Mouse (Mus musculus) intestine, embryonic 15.5 days (tissue): ENCODE measurements around the gene Gpr132. TPM values are rescaled to one million over a fixed set of nuclear protein-coding genes. Genes with fewer than 3 reads are reported as not detected.

ENCODE experiments used
- ATAC-seq: fragments of 200-750 bp; cut with Nextera tagmentation; 2 replicates; pipeline ENCODE4 v1.8.0; 2017; ENCODE audit warnings: moderate TSS enrichment, moderate library complexity
- H3K27ac ChIP-seq: fragments of 300-500 bp; sonication (generic); 2 replicates; pipeline ENCODE4 v1.5.1; 2015; ENCODE audit warnings: mild to moderate bottlenecking, inconsistent platforms
- H3K27me3 ChIP-seq: fragments of 300-500 bp; sonication (generic); replicated peaks from 2 replicates; pipeline ENCODE4 v1.6.1; 2015; ENCODE audit warnings: inconsistent platforms
- H3K36me3 ChIP-seq: fragments of 300-500 bp; sonication (generic); 2 replicates; pipeline ENCODE4 v1.6.1; 2015; ENCODE audit warnings: inconsistent platforms
- H3K4me1 ChIP-seq: fragments of 300-500 bp; sonication (generic); replicated peaks from 2 replicates; pipeline ENCODE4 v1.6.1; 2015; ENCODE audit warnings: inconsistent platforms
- H3K4me2 ChIP-seq: fragments of 300-500 bp; sonication (generic); replicated peaks from 2 replicates; pipeline ENCODE4 v1.6.1; 2015; ENCODE audit warnings: mild to moderate bottlenecking, inconsistent platforms
- H3K4me3 ChIP-seq: fragments of 300-500 bp; sonication (generic); replicated peaks from 2 replicates; pipeline ENCODE4 v1.5.1; 2015; ENCODE audit warnings: inconsistent platforms
- H3K9ac ChIP-seq: fragments of 300-500 bp; sonication (generic); 2 replicates; pipeline ENCODE4 v1.6.1; 2015; ENCODE audit warnings: inconsistent platforms
- H3K9me3 ChIP-seq: fragments of 300-500 bp; sonication (generic); 2 replicates; pipeline ENCODE4 v1.6.1; 2016; ENCODE audit warnings: inconsistent platforms
- WGBS: fragments of 180-500 bp; shearing (Covaris S2); methylation state at CpG from one replicate; pipeline ENCODE4 v1.1.7; 2015; 5-methylcytosine and 5-hydroxymethylcytosine counted together
- polyA plus RNA-seq: library from polyadenylated mRNA; unstranded; fragments of >200 nt; fragmentation: Nextera tagmentation; extraction: Ambion mirVana; gene quantifications from 2 replicates; pipeline ENCODE4 v1.2.1, GENCODE M21; 2015

Gene Gpr132
- polyA plus RNA-seq, result 0.24 and 0.40 TPM in 2 replicates

DNA sequence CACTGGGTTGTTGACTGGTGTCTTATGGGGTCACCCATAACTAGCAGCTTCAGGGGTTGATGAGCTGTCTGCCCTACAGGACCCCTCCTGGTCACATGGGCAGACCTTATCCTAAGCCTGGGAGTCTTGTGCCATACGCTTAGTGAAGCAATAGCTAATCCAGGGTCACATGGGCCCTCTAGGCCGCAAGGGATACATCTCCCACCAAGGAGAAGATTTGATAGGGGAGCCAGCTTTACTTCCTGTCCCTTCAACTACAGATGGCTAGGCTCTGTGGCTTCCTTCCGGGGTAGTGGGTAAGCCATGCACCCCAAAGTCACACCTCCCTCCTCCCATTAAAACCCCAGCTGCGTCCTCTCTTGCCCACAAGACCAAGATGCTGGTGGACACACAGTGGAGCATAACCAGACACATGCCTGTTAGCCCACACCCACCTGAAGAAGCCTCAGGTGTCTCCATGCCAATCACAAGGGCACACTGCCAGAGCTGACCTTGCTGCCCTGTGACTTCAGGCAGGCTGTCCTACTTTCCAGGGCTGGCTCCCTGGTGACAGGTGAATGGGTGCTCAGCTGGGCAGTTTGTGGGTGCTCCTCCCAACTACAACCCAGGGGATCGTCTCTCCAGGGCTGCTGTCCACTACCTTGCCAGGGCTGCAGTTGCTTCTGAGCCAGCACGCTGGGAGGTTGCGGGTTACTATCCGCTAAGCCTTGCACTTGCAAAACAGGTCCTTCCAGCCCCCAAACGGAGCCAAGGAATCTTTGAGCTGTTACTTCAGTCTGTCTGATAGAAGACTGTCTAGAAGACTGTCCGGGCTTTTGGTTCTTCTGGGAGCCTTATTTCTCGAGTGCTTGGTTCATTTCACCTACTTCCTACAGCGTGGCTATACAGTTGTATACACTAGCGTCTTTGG lies at the start of gene Gpr132:
TSS of gene Gpr132 (minus strand) at position 51 of the 910 bp plus-strand sequence.
- 60% methylated on average over 13 of the region's 13 CpGs for WGBS
- no peak within 1 kb of the TSS for H3K4me3 ChIP-seq
- no peak for ATAC-seq
- H3K9me3 ChIP-seq, result no peaks in the 10 kb centered on the region
- H3K9ac ChIP-seq, result no peak within 1 kb of the TSS
- no peak within 1 kb of the TSS for H3K27ac ChIP-seq
- no peaks in the 10 kb centered on the region; the same call in 1 of the 2 replicates for H3K27me3 ChIP-seq
- H3K36me3 ChIP-seq, result no peaks in the 10 kb centered on the region
- peaks cover 16% of the 10 kb centered on the region for H3K4me1 ChIP-seq
- H3K4me2 ChIP-seq, result no peak within 1 kb of the TSS

DNA sequence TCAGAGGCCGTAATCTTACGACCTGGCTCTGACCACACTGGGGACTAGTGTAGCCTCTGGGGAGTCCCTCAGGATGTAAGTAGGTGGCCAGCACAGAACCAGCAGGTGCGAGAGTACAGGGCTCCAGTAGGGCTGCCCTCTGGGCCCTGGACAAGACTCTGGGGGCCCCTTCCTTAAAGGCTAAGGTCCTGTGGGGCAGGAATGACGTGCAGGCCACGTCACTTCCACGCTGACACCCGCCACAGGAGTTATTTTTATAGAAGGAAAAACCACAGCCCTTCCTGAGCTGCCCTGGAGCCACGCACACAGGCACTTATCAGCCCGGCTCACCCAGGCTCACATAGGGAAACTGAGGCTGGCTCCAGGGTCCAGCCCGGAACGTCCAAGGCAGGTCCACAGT lies 49.5 kb upstream of the Gpr132 start:
- no peak overlapping the region for H3K27ac ChIP-seq

DNA sequence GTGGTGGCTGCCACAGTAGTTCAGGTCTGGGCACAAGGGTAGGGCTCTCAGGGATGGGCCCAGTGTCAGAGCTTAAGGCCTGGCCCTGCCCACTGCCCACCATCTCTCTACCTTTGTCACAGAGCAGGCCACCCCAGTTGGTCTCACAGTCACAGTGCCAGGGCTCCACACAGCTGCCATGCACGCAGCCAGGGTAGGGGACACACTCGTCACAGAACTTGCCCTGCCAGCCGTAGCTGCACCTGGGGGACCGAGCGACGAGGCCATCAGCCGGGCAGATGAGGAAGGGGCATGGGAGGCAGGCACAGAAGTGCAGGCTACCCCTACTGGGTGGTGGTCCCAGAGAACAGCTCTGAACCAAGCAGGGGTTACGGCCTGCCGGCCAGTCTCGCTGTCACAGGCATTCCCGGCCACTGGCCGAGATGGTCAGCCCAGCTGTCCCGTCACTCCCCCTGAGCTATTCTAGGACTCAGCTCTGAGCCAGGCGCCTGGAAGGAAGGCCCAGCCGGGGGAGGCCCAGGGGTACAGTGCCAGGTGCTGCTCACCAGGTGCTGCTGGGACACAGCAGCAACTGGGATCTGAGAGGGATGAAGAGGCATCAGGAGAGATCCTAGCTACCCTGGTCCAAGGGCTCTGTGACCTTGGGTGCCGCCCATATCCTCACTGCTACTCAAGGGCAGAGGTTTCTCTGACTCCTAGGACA lies 48.8 kb upstream of the Gpr132 start:
- H3K4me3 ChIP-seq, result no peak overlapping the region
- no peak overlapping the region for H3K9ac ChIP-seq
- no peaks in the 10 kb centered on the region for H3K36me3 ChIP-seq
- no peaks in the 10 kb centered on the region for H3K27me3 ChIP-seq
- WGBS, result 83% methylated on average over 16 of the region's 16 CpGs
- ATAC-seq, result no peak
- H3K27ac ChIP-seq, result no peak overlapping the region
- H3K4me1 ChIP-seq, result 0 out of 2 replicates have a peak, but pooled peaks cover 5% of the 10 kb centered on the region
- no peak overlapping the region for H3K4me2 ChIP-seq
- H3K9me3 ChIP-seq, result no peaks in the 10 kb centered on the region

More for the DNA sequence above, 49.5 kb upstream of the Gpr132 start:
- Histone ChIP-seq H3K36me3 (no peaks in the 10 kb centered on the region), H3K4me3 (no peak overlapping the region), H3K4me2 (no peak overlapping the region), H3K9me3 (no peaks in the 10 kb centered on the region), H3K4me1 (0 out of 2 replicates have a peak, but pooled peaks cover 5% of the 10 kb centered on the region), H3K27me3 (no peaks in the 10 kb centered on the region), H3K9ac (no peak overlapping the region)
- 81% methylated on average over 11 of the region's 11 CpGs for WGBS
- no peak for ATAC-seq

DNA sequence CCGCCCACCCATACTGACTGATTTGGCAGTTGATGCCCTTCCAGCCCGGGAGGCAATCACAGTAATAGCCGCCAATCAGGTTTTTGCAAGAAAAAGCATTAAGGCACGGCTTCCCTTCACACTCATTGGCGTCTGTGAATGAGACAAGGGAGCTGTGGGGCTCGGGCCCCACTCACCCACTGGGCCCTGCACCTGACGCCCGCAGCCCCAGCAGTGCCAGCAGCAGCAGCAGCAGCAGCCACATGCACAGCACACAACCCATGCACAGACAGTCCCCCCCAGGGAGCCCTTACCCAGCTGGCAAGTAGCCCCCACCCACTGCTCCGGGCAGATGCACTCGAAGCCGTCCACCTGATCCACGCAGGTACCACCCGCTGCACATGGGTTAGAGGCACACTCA lies 47.6 kb upstream of the Gpr132 start:
- Histone ChIP-seq H3K4me1 (0 out of 2 replicates have a peak, but pooled peaks cover 5% of the 10 kb centered on the region), H3K9ac (no peak overlapping the region), H3K27me3 (no peaks in the 10 kb centered on the region), H3K9me3 (no peaks in the 10 kb centered on the region), H3K4me3 (no peak overlapping the region), H3K36me3 (no peaks in the 10 kb centered on the region), H3K27ac (no peak overlapping the region), H3K4me2 (no peak overlapping the region)
- no peak for ATAC-seq
- WGBS, result 83% methylated on average over 13 of the region's 13 CpGs

DNA sequence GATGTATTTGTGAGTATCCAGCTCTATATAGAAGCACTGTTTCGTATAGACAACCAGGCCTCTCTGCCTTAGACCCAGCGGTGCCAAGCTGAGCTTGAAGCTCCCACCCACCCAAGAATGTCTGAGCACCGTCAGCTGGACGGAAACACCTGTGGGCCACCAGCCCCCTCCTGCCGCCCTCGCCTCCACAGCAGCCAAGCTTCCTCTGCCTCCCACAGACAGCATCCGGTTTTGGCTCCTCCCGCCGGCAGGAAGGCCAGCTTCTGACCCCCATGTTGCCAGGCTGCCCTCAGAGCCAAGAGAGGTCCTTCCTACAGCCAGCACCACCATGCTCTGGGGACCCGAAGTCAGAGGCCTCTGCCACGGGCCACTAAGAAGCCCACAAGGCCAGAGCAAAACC lies 46.5 kb upstream of the Gpr132 start:
- WGBS, result 78% methylated on average over 11 of the region's 11 CpGs
- Histone ChIP-seq H3K9me3 (no peaks in the 10 kb centered on the region), H3K4me3 (no peak overlapping the region), H3K4me1 (0 out of 2 replicates have a peak, but pooled peaks cover 5% of the 10 kb centered on the region), H3K4me2 (no peak overlapping the region), H3K36me3 (no peaks in the 10 kb centered on the region), H3K27ac (no peak overlapping the region), H3K9ac (no peak overlapping the region), H3K27me3 (no peaks in the 10 kb centered on the region)
- ATAC-seq, result no peak

DNA sequence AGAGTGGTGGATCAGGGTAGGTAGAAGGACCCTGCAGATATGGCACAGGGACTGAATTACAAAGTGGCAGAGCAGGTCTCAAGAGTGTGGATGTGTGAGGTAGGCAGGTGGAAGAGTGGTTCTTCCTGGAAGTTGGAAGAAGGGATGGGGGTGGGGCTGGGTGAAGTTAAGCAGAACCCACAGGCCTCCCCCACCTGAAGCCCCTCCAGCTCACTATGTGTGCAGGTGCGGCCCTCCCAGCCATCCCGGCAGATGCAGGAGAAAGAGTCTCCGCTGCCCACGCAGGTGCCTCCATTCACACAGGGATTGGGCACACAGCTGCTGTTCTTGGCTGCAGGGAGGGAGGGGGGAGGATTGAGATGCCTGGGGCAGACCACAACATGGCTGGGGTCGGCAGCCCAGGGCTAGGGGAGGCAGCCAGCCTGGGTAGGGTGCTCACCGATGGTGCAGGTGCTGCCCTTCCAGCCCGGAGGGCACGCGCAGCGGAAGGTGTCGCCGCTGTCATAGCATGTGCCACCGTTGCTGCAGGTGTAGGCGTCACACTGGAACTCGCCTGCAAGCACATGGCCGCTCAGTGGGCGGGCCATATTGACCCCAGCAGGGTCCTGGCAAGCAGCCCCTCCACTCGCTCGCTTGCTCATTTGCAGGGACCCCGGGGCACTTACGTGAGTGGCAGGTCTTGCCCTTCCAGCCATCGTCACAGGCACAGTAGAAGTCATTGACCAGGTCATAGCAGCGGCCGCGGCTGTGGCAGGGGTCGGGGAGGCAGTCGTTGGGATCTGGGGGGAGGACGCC lies 45.1 kb upstream of the Gpr132 start:
- no peak overlapping the region for H3K27ac ChIP-seq
- no peaks in the 10 kb centered on the region for H3K27me3 ChIP-seq
- no peaks in the 10 kb centered on the region for H3K36me3 ChIP-seq
- 88% methylated on average over 28 of the region's 28 CpGs for WGBS
- H3K9me3 ChIP-seq, result no peaks in the 10 kb centered on the region
- no peak overlapping the region for H3K9ac ChIP-seq
- H3K4me1 ChIP-seq, result 0 out of 2 replicates have a peak, but pooled peaks cover 5% of the 10 kb centered on the region
- H3K4me3 ChIP-seq, result no peak overlapping the region
- ATAC-seq, result no peak
- no peak overlapping the region for H3K4me2 ChIP-seq

DNA sequence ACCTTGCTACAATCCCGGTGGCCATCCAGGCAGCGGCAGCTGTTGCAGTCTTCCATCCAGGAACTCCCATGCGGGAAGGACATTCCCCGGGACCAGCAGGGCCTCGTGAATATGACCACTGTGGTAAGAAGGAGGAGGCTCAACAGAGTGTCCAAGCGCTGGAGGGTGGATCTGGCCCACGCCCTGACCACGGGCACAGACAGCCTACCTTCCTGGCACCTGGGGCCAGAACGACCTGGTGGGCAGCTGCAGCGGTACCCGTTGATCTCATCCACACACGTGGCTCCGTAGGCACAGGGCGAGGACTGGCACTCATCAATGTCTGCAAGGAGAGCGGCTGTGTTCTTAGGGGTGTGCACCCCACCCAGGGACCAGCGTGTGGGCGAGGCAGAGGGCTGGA lies 43.7 kb upstream of the Gpr132 start:
- no peak overlapping the region for H3K4me2 ChIP-seq
- 0 out of 2 replicates have a peak, but pooled peaks cover 5% of the 10 kb centered on the region for H3K4me1 ChIP-seq
- no peaks in the 10 kb centered on the region for H3K36me3 ChIP-seq
- H3K27me3 ChIP-seq, result no peaks in the 10 kb centered on the region
- ATAC-seq, result no peak
- no peak overlapping the region for H3K27ac ChIP-seq
- WGBS, result 81% methylated on average over 17 of the region's 17 CpGs
- no peaks in the 10 kb centered on the region for H3K9me3 ChIP-seq
- H3K4me3 ChIP-seq, result no peak overlapping the region
- H3K9ac ChIP-seq, result no peak overlapping the region

DNA sequence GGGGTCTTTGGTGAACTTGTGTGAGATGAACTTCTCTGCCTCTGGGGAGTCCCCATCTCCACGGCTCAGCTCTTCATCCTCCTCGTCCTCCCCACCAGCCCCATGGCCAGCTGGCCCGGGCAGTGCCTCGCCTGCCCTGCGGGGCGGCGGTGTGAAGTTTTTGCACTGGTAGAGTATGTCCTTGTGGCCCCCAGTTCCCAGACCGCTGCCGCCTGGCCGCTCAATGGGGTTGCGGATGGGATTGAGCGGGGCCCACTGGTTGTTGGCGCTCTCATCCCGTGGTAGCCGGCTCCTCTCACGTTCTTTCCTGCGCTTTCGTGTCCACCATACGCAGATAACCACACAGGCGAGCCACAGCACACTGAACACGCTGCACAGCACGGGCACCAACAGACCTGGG lies 41.0 kb upstream of the Gpr132 start:
- H3K27ac ChIP-seq, result no peak overlapping the region
- H3K4me1 ChIP-seq, result no peaks in the 10 kb centered on the region
- 94% methylated on average over 22 of the region's 22 CpGs for WGBS
- H3K4me2 ChIP-seq, result no peak overlapping the region
- no peaks in the 10 kb centered on the region for H3K9me3 ChIP-seq
- H3K9ac ChIP-seq, result no peak overlapping the region
- ATAC-seq, result no peak
- no peaks in the 10 kb centered on the region for H3K27me3 ChIP-seq
- H3K36me3 ChIP-seq, result no peaks in the 10 kb centered on the region
- H3K4me3 ChIP-seq, result no peak overlapping the region

DNA sequence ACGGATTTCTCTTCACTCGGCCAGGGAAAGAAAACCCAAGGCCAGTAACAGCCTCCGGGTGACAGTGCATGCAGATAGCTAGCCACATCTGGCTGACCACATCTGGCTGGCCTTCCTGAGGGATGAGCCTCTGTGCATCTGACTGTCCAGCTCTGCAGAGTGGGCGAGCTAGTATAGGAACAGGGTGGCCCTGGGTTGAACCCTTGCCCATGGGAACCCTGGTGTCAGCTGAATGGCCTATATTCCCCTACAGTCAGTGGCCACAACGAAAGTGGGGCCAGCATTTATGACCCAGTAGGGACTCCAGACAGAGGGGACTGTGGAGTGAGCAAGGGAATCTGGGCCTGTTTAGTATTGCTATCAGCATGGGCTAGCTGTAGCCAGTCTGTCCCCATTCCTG lies 37.0 kb upstream of the Gpr132 start:
- no peaks in the 10 kb centered on the region for H3K9me3 ChIP-seq
- no peak overlapping the region for H3K9ac ChIP-seq
- no peak overlapping the region for H3K4me3 ChIP-seq
- H3K27ac ChIP-seq, result no peak overlapping the region
- H3K4me2 ChIP-seq, result no peak overlapping the region
- H3K27me3 ChIP-seq, result no peaks in the 10 kb centered on the region
- H3K4me1 ChIP-seq, result no peaks in the 10 kb centered on the region
- H3K36me3 ChIP-seq, result no peaks in the 10 kb centered on the region
- WGBS, result 81% methylated on average over 5 of the region's 5 CpGs
- no peak for ATAC-seq

DNA sequence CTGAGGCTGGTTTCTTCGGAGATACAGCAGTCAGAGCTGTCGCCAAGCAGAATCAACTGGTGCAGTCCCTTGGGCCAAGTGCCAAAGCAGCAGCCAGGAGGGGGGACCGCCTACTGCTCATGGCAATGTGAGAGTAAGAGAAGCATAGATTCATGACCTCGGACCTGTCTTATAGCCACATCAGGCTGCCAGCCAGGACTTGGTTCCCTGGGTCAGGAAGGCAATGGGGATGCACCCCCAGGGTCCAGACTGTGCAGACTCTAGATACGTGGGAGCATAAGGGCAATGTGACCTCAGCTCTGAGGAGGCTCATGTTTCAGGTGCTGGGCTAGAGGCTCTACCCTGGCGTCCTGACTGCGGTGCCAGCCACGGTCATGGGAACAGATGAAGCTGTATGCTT lies 35.9 kb upstream of the Gpr132 start:
- Histone ChIP-seq H3K27me3 (no peaks in the 10 kb centered on the region), H3K27ac (no peak overlapping the region), H3K4me2 (no peak overlapping the region), H3K36me3 (no peaks in the 10 kb centered on the region), H3K4me3 (no peak overlapping the region), H3K9me3 (no peaks in the 10 kb centered on the region), H3K4me1 (no peaks in the 10 kb centered on the region), H3K9ac (no peak overlapping the region)
- ATAC-seq, result no peak
- WGBS, result 70% methylated on average over 8 of the region's 8 CpGs

DNA sequence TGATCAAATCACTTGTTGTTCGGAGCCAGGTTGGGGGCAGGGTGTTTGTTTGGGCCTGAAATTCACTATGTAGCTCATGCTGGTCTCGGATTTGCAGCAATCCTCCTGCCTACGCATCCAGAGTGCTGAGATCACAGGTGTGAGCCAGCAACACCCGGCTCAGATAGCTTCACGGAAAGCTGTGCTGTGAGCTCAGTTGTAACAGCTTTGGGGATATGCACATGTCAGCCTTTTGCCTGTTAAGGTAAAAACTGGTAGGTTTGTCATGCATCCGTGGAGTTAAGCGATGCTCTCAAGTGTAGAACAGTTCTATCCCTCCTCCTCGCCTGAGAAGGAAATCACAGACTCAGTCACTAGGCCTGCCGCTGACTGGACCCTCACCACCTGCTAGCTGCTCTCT lies 32.6 kb upstream of the Gpr132 start:
- Histone ChIP-seq H3K9ac (no peak overlapping the region), H3K4me2 (no peak overlapping the region), H3K36me3 (no peaks in the 10 kb centered on the region), H3K9me3 (no peaks in the 10 kb centered on the region), H3K27ac (no peak overlapping the region), H3K27me3 (no peaks in the 10 kb centered on the region), H3K4me1 (peaks cover 5% of the 10 kb centered on the region; the same call in 1 of the 2 replicates), H3K4me3 (no peak overlapping the region)
- WGBS, result 82% methylated on average over 9 of the region's 9 CpGs
- ATAC-seq, result no peak

DNA sequence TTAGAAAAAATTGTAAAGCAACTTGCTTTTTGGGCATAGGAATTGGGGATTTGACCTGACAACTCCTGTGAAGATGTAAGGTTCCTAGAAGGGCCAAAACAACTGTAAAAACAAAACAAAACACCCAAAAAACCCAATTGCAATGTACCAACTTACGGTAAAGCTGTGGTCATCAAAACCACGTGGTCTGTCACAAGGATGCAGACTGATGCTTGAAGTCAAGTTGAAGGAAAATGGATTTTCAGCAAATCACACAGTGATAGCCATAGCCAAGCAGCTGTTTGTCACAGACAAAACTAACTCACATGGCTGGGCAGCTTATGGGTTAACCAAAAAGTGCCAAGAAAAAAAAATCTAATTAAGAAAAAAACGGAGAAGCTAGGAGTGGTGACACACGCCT lies 30.9 kb upstream of the Gpr132 start:
- Histone ChIP-seq H3K4me1 (peaks cover 5% of the 10 kb centered on the region; the same call in 1 of the 2 replicates), H3K9ac (no peak overlapping the region), H3K4me2 (no peak overlapping the region), H3K27me3 (no peaks in the 10 kb centered on the region), H3K9me3 (no peaks in the 10 kb centered on the region), H3K4me3 (no peak overlapping the region), H3K36me3 (no peaks in the 10 kb centered on the region), H3K27ac (no peak overlapping the region)
- ATAC-seq, result no peak
- 71% methylated on average over 4 of the region's 4 CpGs for WGBS
